Mouse (Mus musculus): Measurements from ENCODE around the gene Fndc10.
"Not testable (repeated sequence)": the region's sequence is repeated elsewhere in the genome, so short reads cannot be mapped to it uniquely, and the experiment has no call there.

- TF ChIP-seq CTCF (IDR thresholded peaks at IDR 0.05; ENCODE audit: borderline replicate concordance, insufficient read depth, low read length); POLR2A (IDR thresholded peaks at IDR 0.05; ENCODE audit: low read depth, low read length): not testable (repeated sequence)
Observed at GRCm38 (mm10) chr4:155683670-155684277, 10.4 kb upstream of the Fndc10 start.
